Mouse (Mus musculus): ENCODE measurements around the gene Fut2. TPM values are rescaled to one million over a fixed set of nuclear protein-coding genes. Genes with fewer than 3 reads are reported as not detected.

Gene Fut2
- polyA plus RNA-seq, 1 experiment = not detected

DNA sequence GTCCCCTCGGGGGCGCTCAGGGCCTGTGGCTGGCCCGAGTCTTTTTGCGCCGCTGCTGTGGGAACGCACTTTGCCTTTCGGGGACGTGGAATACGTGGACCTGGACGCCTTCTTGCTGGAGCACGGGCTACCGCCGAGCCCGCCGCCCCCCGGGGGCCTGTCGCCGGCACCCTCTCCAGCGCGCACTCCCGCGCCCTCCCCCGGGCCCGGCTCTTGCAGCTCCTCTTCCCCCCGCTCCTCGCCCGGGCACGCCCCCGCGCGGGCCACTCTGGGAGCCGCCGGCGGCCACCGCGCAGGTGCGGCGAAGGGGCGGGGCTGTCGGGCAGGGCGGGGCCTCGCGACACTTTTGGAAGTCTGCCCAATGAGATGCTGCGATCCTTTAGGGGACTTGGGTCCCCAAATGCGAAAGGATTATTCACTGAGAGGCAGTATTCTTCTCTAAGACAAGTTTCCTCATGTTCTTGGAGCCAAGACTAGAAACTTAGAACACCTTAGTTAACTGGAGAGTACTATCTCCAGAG lies 40.6 kb upstream of the Fut2 start:
- H3K36me3 ChIP-seq (ENCODE audit: control insufficient read depth, insufficient read depth, low read length) = peaks cover 13% of the 10 kb centered on the region
- H3K27me3 ChIP-seq (ENCODE audit: control insufficient read depth, insufficient read depth, low read length) = no peaks in the 10 kb centered on the region
- H3K27ac ChIP-seq (ENCODE audit: insufficient read depth, low read length) = peak overlapping the region; percentile 84
- peaks cover 23% of the 10 kb centered on the region for H3K4me1 ChIP-seq (ENCODE audit: control insufficient read depth, insufficient read depth, insufficient read length)
- under 1% methylated on average over 31 of the region's 45 CpGs for WGBS
- TF ChIP-seq CTCF (IDR thresholded peaks at IDR 0.05; ENCODE audit: extremely low read depth, insufficient read depth, insufficient read length, insufficient replicate concordance) (no peak), POLR2A (IDR thresholded peaks at IDR 0.05; ENCODE audit: low read depth, low read length) (peak; percentile 44)
- H3K4me3 ChIP-seq (ENCODE audit: extremely low read depth, insufficient read depth, insufficient read length) = peak overlapping the region; percentile 71
- DNase-seq (ENCODE audit: low read depth in 1 of 2, low spot score in 2 of 2) = peak; percentile 63 to 89

DNA sequence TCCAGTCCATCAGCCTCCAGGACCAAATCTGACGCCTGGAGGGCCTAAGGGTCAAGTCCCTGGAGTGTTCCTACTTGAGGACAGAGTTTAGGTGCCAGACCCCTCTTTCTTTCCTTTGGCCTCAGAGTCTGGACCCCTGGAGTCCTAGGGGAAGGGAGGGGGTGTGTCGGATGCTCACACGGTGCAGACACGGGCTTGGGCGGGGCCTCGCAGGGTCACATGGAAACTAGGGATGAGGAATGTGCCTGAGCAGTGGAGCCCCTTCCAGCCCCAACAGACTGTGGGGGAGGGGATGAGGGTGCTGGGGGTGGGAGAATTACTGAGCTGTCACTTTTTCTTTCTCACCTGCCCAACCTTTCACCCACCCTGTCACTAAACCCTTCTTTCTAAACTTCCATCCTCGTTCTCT lies 39.7 kb upstream of the Fut2 start:
- DNase-seq (ENCODE audit: low read depth in 1 of 2, low spot score in 2 of 2) = no peak
- Histone ChIP-seq H3K4me3 (ENCODE audit: extremely low read depth, insufficient read depth, insufficient read length) (peak overlapping the region; percentile 71), H3K36me3 (ENCODE audit: control insufficient read depth, insufficient read depth, low read length) (peaks cover 6% of the 10 kb centered on the region), H3K4me1 (ENCODE audit: control insufficient read depth, insufficient read depth, insufficient read length) (peaks cover 23% of the 10 kb centered on the region), H3K27me3 (ENCODE audit: control insufficient read depth, insufficient read depth, low read length) (no peaks in the 10 kb centered on the region), H3K27ac (ENCODE audit: insufficient read depth, low read length) (peak overlapping the region; percentile 84)
- WGBS = under 1% methylated on average over 7 of the region's 7 CpGs
- TF ChIP-seq POLR2A (IDR thresholded peaks at IDR 0.05; ENCODE audit: low read depth, low read length) (no peak), CTCF (IDR thresholded peaks at IDR 0.05; ENCODE audit: extremely low read depth, insufficient read depth, insufficient read length, insufficient replicate concordance) (no peak)

DNA sequence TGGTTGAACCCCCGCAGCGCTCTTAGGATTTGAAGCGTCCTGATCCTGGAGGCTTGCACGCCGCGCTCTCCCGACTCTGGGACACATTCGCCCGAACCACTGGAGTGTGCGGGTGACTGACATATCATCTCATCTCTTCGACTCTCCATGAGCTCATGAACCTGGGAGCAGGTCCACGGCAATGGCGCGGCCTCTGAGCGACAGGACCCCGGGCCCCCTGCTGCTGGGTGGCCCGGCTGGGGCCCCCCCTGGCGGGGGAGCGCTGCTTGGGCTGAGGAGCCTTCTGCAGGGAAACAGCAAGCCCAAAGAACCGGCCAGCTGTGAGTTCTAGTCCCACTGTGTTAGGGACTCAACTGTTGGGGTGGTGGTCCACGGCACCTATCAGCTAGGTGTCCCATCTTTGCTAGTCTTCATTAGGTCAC lies 39.3 kb upstream of the Fut2 start:
- WGBS = under 1% methylated on average over 21 of the region's 21 CpGs
- DNase-seq (ENCODE audit: low read depth in 1 of 2, low spot score in 2 of 2) = no peak
- 0 out of 2 replicates have a peak, but pooled peaks cover under 1% of the 10 kb centered on the region for H3K27me3 ChIP-seq (ENCODE audit: control insufficient read depth, insufficient read depth, low read length)
- peak overlapping the region; percentile 84 for H3K27ac ChIP-seq (ENCODE audit: insufficient read depth, low read length)
- H3K4me1 ChIP-seq (ENCODE audit: control insufficient read depth, insufficient read depth, insufficient read length) = peaks cover 25% of the 10 kb centered on the region
- no peak for TF ChIP-seq POLR2A (IDR thresholded peaks at IDR 0.05; ENCODE audit: low read depth, low read length)
- TF ChIP-seq CTCF (IDR thresholded peaks at IDR 0.05; ENCODE audit: extremely low read depth, insufficient read depth, insufficient read length, insufficient replicate concordance) = no peak
- H3K4me3 ChIP-seq (ENCODE audit: extremely low read depth, insufficient read depth, insufficient read length) = peak overlapping the region; percentile 71
- H3K36me3 ChIP-seq (ENCODE audit: control insufficient read depth, insufficient read depth, low read length) = peaks cover 3% of the 10 kb centered on the region

DNA sequence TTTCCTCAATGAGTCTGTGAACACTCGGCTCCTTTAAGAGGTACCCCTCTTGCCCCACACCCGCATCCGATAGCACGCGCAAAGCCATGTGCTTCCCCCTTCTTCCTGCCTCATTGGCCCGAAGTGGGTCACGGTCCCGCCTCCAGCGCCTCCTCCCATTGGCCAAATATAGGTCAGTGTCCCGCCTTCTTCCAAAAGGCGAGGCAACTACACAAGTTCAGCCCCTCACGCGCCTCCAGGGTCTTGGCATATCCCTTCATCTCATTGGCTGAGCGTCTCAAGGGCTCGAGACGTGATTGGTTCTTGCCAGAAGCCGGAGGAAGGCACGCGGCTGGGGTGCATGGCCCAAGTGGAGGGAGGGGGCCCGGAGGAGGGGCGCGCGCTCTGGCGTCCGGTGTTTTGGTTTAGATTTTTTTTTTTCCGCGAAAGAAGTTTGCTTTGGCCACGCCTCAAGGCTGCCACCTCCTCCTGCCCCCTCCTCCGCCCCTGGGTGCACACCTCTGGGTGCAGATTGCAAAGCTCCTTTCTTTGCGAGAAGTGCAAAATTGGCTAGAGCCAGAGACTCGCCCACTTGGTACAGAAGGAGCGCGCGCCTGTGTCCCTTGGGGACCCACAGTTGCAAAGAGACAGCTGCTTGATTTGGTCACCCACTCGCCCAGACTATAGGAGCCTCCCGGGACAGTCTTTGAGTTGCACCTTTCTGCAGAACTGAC lies 38.7 kb upstream of the Fut2 start, which contains the start of gene Dbp:
Gene Dbp (plus strand): TSS at position 359 of the 713 bp plus-strand sequence.
- under 1% methylated on average over 36 of the region's 36 CpGs for WGBS
- peak within 1 kb of the TSS; percentile 71 for H3K4me3 ChIP-seq (ENCODE audit: extremely low read depth, insufficient read depth, insufficient read length)
- H3K36me3 ChIP-seq (ENCODE audit: control insufficient read depth, insufficient read depth, low read length) = peaks cover under 1% of the 10 kb centered on the region; the same call in 1 of the 2 replicates
- peaks cover 31% of the 10 kb centered on the region for H3K4me1 ChIP-seq (ENCODE audit: control insufficient read depth, insufficient read depth, insufficient read length)
- peaks cover 6% of the 10 kb centered on the region for H3K27me3 ChIP-seq (ENCODE audit: control insufficient read depth, insufficient read depth, low read length)
- TF ChIP-seq CTCF (IDR thresholded peaks at IDR 0.05; ENCODE audit: extremely low read depth, insufficient read depth, insufficient read length, insufficient replicate concordance) (no peak), POLR2A (IDR thresholded peaks at IDR 0.05; ENCODE audit: low read depth, low read length) (peak; percentile 29; the same call in 1 of the 2 replicates)
- H3K27ac ChIP-seq (ENCODE audit: insufficient read depth, low read length) = peak within 1 kb of the TSS; percentile 84
- peak; percentile 99 for DNase-seq (ENCODE audit: low read depth in 1 of 2, low spot score in 2 of 2)

DNA sequence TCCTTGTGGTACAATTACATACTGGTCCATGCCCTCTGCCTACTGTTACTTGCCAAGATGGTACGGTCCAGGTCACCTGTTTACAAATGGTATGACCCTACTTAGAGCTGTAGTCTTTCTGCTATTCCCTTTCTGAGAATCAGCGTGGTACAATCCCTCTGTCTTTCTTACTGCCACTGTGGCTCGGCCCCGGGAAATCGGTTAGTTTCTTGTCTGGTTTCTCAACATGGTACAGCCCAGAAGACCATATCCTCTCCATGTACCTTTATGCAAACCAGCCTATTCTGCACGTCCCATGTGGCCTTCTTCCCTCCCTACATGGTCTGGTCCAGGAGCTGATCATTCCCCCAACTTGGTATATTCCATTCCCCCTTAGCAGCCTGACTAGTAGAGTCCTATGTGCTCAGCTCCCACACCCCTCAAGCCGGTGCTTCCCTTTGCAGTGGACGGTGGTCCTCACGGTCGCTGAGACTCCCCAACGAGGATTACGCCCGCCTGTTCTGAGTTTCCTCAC lies 37.9 kb upstream of the Fut2 start:
- no peak for TF ChIP-seq CTCF (IDR thresholded peaks at IDR 0.05; ENCODE audit: extremely low read depth, insufficient read depth, insufficient read length, insufficient replicate concordance)
- no peak; the same call in 1 of the 2 replicates for TF ChIP-seq POLR2A (IDR thresholded peaks at IDR 0.05; ENCODE audit: low read depth, low read length)
- Histone ChIP-seq H3K27ac (ENCODE audit: insufficient read depth, low read length) (peak overlapping the region; percentile 83), H3K4me3 (ENCODE audit: extremely low read depth, insufficient read depth, insufficient read length) (peak overlapping the region; percentile 57), H3K27me3 (ENCODE audit: control insufficient read depth, insufficient read depth, low read length) (peaks cover 11% of the 10 kb centered on the region), H3K36me3 (ENCODE audit: control insufficient read depth, insufficient read depth, low read length) (no peaks in the 10 kb centered on the region), H3K4me1 (ENCODE audit: control insufficient read depth, insufficient read depth, insufficient read length) (peaks cover 31% of the 10 kb centered on the region)
- no peak for DNase-seq (ENCODE audit: low read depth in 1 of 2, low spot score in 2 of 2)
- under 1% methylated on average over 13 of the region's 13 CpGs for WGBS

DNA sequence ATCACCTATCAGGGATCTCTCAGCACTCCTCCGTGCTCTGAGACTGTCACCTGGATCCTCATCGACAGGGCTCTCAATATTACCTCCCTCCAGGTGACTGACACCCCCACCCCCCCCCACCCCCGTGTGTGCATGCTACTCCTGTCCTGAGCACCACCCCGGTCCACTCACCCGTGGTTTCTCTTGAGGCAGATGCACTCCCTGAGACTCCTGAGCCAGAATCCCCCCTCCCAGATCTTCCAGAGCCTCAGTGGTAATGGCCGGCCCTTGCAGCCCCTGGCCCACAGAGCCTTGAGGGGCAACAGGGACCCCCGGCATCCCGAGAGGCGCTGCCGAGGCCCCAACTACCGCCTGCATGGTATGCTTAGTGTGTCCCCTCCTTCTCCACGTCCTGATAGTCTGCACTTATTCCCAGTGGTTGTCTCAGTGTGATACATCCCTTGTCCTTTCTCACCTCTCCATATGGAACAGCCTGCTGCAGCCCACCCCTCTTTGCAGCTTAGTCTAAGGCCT lies 37.4 kb upstream of the Fut2 start:
- WGBS = 55% methylated on average over 12 of the region's 12 CpGs
- peaks cover 26% of the 10 kb centered on the region for H3K4me1 ChIP-seq (ENCODE audit: control insufficient read depth, insufficient read depth, insufficient read length)

More for the DNA sequence above, 37.4 kb upstream of the Fut2 start:
- DNase-seq (ENCODE audit: low read depth in 1 of 2, low spot score in 2 of 2) = no peak
- Histone ChIP-seq H3K27ac (ENCODE audit: insufficient read depth, low read length) (peak overlapping the region; percentile 83), H3K36me3 (ENCODE audit: control insufficient read depth, insufficient read depth, low read length) (no peaks in the 10 kb centered on the region), H3K4me3 (ENCODE audit: extremely low read depth, insufficient read depth, insufficient read length) (0 out of 2 replicates have a peak overlapping the region, but pooled peaks have one; percentile 57), H3K27me3 (ENCODE audit: control insufficient read depth, insufficient read depth, low read length) (peaks cover 11% of the 10 kb centered on the region)
- no peak for TF ChIP-seq POLR2A (IDR thresholded peaks at IDR 0.05; ENCODE audit: low read depth, low read length)
- no peak for TF ChIP-seq CTCF (IDR thresholded peaks at IDR 0.05; ENCODE audit: extremely low read depth, insufficient read depth, insufficient read length, insufficient replicate concordance)

Data from spleen, adult 2 months (tissue).